Mouse (Mus musculus) gastrocnemius, adult 18-20 months (tissue): ENCODE data around the gene Brd3os. TPM values are rescaled to one million over a fixed set of nuclear protein-coding genes. Genes with fewer than 3 reads are reported as not detected.
A peak's percentile ranks its signal among the peaks of the same experiment; 100 is the strongest.

Source experiments
- DNase-seq: peaks from one replicate; pipeline ENCODE4 v3.0.0; 2021; ENCODE audit warnings: low spot score
- long read RNA-seq, 2 experiments: library from polyadenylated mRNA; stranded (forward); transcript quantifications; one replicate each; pipeline ENCODE4 v2.0.0; 2021
- total RNA-seq, 2 experiments: library from RNA; stranded (reverse); gene quantifications; 2 replicates each; pipeline ENCODE4 v1.2.3; 2021

Brd3os gene
- 1 to 10 TPM in 1 of 2 experiments, under 1 TPM in 1; 0.57 to 1.8 TPM for total RNA-seq
- long read RNA-seq, experiment 1, partial matches to known transcripts, result 0 of 2 reads
- long read RNA-seq, experiment 1, other reads (novel, unspliced or antisense), result 0 of 2 reads
- long read RNA-seq, experiment 2, partial matches to known transcripts, result 0 of 2 reads
- long read RNA-seq, experiment 2, other reads (novel, unspliced or antisense), result 2 of 2 reads

- DNase-seq, result peak; percentile 97
These were observed at the start of gene Brd3os for GRCm38 (mm10) chr2:27441767-27442707. Brd3os (plus strand) TSS chr2:27442324.

- DNase-seq, result no peak
These were observed 47.8 kb upstream of the Brd3os start for GRCm38 (mm10) chr2:27394158-27394832.

DNA sequence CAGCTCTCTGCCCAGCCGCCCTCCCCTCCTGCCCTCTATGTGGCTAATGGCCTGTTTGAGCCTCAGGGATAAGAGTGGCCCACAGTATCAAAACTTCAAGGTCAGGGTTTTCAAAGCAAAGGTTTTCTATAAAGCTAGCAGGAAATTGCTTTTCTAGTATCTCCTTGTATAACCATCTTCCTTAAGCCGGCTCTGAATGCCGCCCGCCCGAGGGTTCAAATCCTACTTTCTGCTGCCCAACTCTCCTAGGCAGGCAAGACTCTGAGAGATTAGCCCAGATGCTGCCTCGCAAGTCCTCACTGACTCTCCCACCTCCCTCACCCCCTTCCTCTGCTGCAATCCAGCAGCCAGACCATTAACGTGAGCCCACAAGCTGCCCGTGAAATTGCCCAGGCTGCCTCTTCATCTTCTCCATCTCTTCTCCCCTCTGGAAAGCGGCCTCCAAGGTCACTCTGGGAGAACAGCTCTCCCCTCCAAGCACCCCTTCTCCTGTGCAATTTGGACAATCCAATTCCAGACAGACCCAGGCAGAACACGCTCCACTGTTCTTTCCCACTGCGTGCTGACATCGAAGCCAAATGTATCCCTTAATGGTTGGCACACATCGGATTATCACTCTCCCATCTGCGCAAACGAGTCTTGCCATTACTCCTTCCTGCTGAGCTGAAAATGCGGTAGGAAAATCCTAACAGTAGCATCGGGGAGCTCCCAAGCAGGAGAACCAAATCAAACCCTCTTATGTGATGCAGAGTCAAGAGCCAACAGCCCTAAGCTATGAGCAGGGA, 45.3 kb upstream of the Brd3os start:
- DNase-seq, result no peak

GRCm38 (mm10) chr2:27400083-27400482, 42.0 kb upstream of the Brd3os start:
- no peak for DNase-seq

- DNase-seq, result no peak
These were observed 40.6 kb upstream of the Brd3os start for GRCm38 (mm10) chr2:27401544-27401943.

GRCm38 (mm10) chr2:27404375-27405093, 37.6 kb upstream of the Brd3os start:
- no peak for DNase-seq

- DNase-seq, result no peak
These were observed 36.8 kb upstream of the Brd3os start for GRCm38 (mm10) chr2:27405094-27405884.

- no peak for DNase-seq
These were observed 35.2 kb upstream of the Brd3os start for GRCm38 (mm10) chr2:27406928-27407327.

GRCm38 (mm10) chr2:27408194-27408593, 33.9 kb upstream of the Brd3os start:
- no peak for DNase-seq

DNA sequence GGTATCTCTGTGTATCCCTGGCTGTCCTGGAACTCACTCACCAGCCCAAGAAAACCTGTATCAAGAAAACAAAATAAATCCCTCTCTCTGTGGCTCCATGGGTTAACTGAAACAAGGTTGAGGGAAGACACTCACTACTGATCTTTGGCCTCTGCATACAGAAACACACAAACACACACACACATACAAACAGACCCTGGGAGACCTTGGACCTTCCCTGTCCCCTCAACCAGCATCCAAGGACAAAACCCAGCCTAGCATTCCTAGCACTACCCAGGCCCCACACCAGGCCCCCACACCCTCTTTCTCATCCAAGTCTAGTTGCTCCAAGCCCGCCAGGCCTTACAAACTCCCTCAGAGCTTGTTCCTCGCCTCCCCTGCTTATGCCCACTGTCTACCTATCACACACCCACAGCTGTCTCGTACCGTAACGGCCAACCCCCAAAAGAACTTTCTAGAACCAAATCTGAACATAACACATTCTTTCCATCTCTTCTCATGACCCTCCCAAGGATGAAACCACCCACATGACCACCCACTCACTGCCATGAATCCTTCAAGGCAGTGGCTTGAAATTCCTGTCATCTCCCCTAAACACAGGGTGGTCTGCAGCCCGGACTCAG, 31.5 kb upstream of the Brd3os start:
- DNase-seq, result no peak

DNA sequence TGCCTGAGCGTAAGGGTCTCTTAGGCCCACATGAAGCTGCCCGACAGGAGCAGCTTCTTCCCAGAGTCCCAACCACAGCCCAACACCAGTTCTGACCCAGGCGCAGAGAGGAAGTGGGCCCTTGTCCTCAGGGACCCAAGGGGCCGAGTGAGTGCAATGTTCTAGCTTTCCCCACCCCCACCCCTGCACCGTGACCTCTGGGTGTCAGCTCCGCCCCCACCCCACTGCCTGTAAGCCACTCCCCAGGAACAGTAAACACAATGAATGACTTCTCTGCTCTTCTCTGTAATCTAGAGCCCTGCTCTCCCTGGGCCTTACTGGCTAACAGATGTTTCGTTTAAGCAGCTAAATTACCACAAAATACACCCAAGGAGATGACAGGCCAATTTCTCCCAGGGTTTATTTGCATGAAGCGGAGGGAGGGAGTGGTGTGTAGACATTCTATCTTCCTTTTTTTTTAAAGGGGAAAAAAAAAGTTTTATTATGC, 30.4 kb upstream of the Brd3os start:
- no peak for DNase-seq

- no peak for DNase-seq
These were observed 29.8 kb upstream of the Brd3os start for GRCm38 (mm10) chr2:27412245-27412800.

GRCm38 (mm10) chr2:27413582-27413935, 28.6 kb upstream of the Brd3os start:
- no peak for DNase-seq

DNA sequence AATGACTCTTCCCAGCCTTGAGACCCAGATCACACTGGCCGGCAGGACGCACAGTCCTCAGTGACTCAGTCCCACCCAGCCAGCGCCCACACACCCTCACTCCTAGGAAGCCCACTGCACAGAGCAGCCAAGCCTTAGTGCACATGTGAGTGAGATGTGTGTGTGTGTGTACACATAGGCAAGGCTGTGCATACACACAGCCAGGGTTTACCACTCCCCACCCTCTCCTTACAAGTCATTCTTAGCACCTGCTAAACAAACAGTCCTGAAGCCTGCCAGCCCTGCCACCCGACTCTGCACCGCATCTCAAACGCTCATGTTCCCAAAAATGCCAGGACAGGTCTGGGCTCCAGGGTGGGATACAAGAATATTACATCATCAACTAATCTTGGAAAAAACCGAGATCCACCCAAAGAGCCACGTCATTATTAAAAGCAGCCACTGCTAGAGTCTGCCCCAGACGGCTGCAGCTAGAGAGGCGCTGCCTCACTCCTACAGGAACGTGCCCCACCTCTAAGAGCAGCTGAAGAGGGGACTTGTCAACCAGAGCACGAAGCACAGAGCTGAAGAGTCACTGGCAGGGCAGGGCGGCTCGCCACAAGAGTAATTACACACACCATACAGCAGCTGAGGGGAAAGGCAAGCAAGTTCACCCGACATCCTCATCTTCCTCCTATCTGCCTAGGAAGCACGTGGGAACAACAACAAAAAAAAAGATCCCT, 28.0 kb upstream of the Brd3os start:
- DNase-seq, result no peak

- no peak for DNase-seq
These were observed 26.9 kb upstream of the Brd3os start for GRCm38 (mm10) chr2:27415060-27415783.

DNA sequence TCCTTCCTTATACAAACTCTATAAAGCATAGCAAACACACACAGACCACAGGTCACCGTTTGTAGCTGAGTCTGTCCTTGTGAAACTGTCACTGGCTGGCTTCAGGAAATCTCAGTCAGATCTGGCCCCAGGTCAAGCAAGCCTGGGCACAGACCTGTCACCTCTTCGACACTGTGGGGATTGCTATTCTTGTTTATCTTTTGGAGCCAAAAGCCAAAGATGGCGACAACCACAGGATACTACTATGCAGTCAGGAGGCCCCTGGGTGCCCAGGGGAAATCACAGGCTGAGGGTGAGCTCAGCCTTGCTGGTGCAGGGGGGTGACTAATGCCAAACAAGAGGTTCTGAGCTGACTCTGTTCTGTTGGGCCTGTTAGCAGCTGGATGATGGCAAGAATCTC, 25.7 kb upstream of the Brd3os start:
- peak; percentile 43 for DNase-seq

GRCm38 (mm10) chr2:27417648-27418153, 24.4 kb upstream of the Brd3os start:
- no peak for DNase-seq
